Mouse (Mus musculus): ENCODE results near the gene Dpf1. TPM values are rescaled to one million over a fixed set of nuclear protein-coding genes. Genes with fewer than 3 reads are reported as not detected.

Dpf1 gene
- polyA plus RNA-seq, 1 experiment from 2014 or later, result 42.7 TPM

DNA sequence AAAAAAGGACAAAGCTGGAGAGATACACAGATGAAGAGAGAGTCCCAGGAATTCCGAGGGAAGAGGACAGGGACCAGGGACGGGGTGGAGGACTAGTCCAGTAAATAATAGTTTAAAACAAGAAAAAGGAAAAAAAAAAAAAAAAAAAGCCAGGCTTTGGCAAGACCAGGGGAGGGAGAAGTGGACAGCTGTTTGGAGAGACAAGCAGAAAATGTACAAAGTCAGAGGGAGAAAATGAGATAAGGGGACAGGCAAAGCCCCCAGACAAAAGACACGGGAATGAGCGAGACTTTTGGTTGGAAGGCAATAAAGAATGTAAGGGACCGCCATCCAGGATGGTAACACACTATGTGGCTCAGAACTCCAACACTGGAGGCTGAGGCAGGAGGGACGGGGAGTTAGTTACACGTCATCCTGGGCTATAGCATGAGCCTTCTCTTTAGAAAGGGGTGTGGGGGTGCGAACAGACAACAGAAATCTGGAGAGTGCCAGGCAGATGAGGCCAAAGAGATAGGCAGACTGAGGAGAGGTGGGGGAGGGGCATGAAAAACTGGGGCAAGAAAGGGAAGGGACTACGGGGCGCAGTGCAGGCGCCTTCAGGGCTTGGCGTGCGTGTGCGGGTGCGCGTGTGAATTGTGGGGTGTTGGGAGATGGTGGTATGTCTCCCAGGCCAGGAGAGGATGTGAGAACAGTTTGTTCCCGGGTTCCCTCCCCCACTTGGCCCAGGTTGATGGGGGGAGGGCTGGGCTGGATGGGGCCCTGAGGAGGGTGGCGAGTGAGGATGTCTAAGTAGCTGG lies 14.6 kb downstream of the Dpf1 start:
- Histone ChIP-seq H3K9me3 (no peaks in the 10 kb centered on the region), H3K27me3 (ENCODE audit: poor library complexity, severe bottlenecking) (no peaks in the 10 kb centered on the region), H3K4me1 (peaks cover 87% of the 10 kb centered on the region), H3K36me3 (replicated peaks) (peaks cover 50% of the 10 kb centered on the region), H3K4me3 (peak overlapping the region; percentile 45), H3K27ac (peak overlapping the region; percentile 95)
- peak; percentile 51 for DNase-seq (ENCODE audit: extremely low spot score, low spot score)
- 4% methylated on average over 18 of the region's 18 CpGs for WGBS

DNA sequence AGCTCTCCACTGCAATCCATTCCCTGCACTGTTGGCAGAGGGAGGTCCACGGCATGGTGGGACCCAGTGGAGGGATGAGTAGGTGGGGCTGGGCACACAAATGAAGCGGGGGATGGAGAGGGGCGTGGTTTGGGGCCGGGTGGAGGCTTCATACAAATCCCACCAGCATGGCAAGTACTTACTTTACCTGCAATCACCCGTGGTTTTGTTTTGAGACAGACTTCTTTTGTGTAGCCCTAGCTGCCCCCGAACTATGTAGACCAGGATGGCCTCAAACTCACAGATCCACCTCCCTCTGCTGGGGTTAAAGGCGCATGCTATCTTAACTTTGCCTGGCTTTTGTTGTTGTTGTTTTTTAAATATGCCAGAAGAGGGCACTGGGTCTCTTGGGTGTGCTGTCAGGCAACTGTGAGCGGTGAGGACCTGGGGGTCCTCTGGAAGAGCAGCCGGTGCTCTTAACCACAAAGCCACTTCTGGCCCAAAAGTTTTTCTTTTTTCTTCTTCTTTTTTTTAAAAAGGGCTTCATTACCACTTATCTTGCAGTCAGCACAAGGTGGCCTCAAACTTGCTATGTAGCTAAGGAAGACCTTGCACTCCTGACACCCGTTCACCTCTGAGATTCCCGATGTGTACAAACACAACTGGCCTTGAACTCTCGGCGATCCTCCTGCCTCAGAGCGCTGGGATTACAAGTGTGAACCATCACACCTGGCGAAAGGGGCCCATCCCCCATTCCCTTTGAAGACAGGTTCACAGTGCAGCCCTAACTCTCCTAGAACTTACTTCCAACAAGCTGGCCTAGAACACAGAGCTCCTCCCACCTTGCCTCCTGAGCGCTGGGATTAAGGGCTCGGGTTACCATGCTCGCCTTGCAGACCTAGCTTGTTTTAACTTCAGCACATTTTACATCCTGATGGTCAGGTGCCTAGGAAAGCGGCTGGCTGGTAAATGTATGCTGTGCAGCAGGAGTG lies 15.9 kb downstream of the Dpf1 start:
- 7% methylated on average over 19 of the region's 19 CpGs for WGBS

GRCm38 (mm10) chr7:29327087-29327486 lies 23.3 kb downstream of the Dpf1 start:
- no peak for DNase-seq (ENCODE audit: extremely low spot score, low spot score)
- no peaks in the 10 kb centered on the region for H3K9me3 ChIP-seq
- H3K27ac ChIP-seq, result no peak overlapping the region
- no peaks in the 10 kb centered on the region for H3K27me3 ChIP-seq (ENCODE audit: poor library complexity, severe bottlenecking)
- H3K4me3 ChIP-seq, result no peak overlapping the region
- H3K4me1 ChIP-seq, result peaks cover under 1% of the 10 kb centered on the region
- WGBS, result 94% methylated on average over 6 of the region's 6 CpGs
- peaks cover 83% of the 10 kb centered on the region for H3K36me3 ChIP-seq (replicated peaks)

More for the DNA sequence above, 15.9 kb downstream of the Dpf1 start:
- no peaks in the 10 kb centered on the region for H3K27me3 ChIP-seq (ENCODE audit: poor library complexity, severe bottlenecking)
- no peaks in the 10 kb centered on the region for H3K9me3 ChIP-seq
- DNase-seq (ENCODE audit: extremely low spot score, low spot score), result peak; percentile 49
- H3K27ac ChIP-seq, result peak overlapping the region; percentile 95
- H3K4me1 ChIP-seq, result peaks cover 74% of the 10 kb centered on the region
- H3K4me3 ChIP-seq, result peak overlapping the region; percentile 45
- H3K36me3 ChIP-seq (replicated peaks), result peaks cover 47% of the 10 kb centered on the region

- no peak overlapping the region for H3K27ac ChIP-seq
- DNase-seq (ENCODE audit: extremely low spot score, low spot score), result no peak
- H3K36me3 ChIP-seq (replicated peaks), result peaks cover 84% of the 10 kb centered on the region
- peaks cover 4% of the 10 kb centered on the region for H3K4me1 ChIP-seq
- no peak overlapping the region for H3K4me3 ChIP-seq
- H3K27me3 ChIP-seq (ENCODE audit: poor library complexity, severe bottlenecking), result no peaks in the 10 kb centered on the region
- WGBS, result 93% methylated on average over 16 of the region's 16 CpGs
- H3K9me3 ChIP-seq, result no peaks in the 10 kb centered on the region
Measured at GRCm38 (mm10) chr7:29328984-29329383, 25.2 kb downstream of the Dpf1 start.

GRCm38 (mm10) chr7:29334156-29334555 lies 30.4 kb downstream of the Dpf1 start:
- WGBS, result 69% methylated on average over 7 of the region's 7 CpGs
- Histone ChIP-seq H3K4me1 (peaks cover 14% of the 10 kb centered on the region), H3K36me3 (replicated peaks) (peaks cover 67% of the 10 kb centered on the region), H3K4me3 (no peak overlapping the region), H3K27me3 (ENCODE audit: poor library complexity, severe bottlenecking) (no peaks in the 10 kb centered on the region), H3K9me3 (no peaks in the 10 kb centered on the region), H3K27ac (0 out of 2 replicates have a peak overlapping the region, but pooled peaks have one; percentile 44)
- DNase-seq (ENCODE audit: extremely low spot score, low spot score), result no peak

DNA sequence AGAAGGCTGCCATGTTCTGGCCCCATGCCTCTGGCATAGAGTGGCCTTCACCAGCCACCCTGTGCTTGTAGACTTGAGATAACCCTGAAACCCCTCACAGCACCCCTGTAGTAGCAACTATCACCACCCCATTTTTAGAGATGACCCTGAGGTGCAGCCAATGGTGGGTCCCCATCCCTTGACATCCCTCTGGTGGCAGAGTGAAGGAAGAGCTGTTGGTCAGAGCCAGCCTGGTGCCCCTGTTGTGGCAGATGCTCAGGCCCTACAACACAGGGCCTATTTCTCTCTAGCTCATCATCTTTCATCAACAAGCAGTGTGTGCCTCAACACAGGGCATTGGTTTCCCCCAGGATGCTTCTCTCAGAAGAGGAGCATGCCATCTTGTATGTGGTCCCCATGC lies 31.5 kb downstream of the Dpf1 start:
- Histone ChIP-seq H3K36me3 (replicated peaks) (peaks cover 58% of the 10 kb centered on the region), H3K9me3 (no peaks in the 10 kb centered on the region), H3K4me3 (no peak overlapping the region), H3K27ac (0 out of 2 replicates have a peak overlapping the region, but pooled peaks have one; percentile 4), H3K4me1 (peaks cover 14% of the 10 kb centered on the region), H3K27me3 (ENCODE audit: poor library complexity, severe bottlenecking) (no peaks in the 10 kb centered on the region)
- no peak for DNase-seq (ENCODE audit: extremely low spot score, low spot score)

DNA sequence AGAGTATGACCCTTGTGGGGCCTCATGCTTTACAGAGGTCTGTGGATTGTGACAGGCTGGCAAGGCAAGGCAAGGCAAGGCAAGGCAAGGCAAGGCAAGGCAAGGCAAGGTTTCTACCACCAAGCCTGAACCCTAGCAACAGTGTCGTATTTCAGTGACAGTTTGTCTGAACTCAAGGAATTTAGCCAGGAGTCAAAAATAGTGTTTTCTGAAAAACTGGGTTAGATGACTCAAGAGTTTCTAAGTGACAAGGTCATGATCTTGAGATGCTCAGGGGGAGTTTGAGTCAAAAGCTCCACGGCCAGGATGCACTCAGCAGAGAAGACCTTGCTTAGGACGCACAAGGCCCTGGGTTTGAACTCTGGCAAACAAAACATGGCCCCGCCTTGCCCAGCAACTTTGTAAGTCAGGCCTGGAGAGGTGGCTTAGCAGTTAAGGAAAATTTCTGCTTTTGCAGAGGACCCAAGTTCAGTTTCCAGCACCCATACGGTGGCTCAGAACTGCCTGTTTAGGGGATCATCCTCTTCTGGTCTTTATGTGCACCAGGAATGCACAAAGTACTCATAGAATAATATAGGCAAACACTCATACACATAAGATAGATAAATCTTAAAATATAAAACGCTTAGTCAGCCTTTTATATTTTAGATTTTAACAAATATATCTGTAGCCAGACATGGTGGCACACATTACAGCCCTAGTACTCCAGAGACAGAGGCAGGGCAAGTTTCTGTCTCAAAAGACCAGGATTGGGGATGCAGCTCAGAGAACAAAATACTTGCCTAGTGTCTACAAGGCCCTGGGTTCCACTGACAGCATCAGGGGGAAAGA lies 32.3 kb downstream of the Dpf1 start:
- WGBS, result 82% methylated on average over 6 of the region's 6 CpGs
- Histone ChIP-seq H3K27me3 (ENCODE audit: poor library complexity, severe bottlenecking) (no peaks in the 10 kb centered on the region), H3K4me3 (no peak overlapping the region), H3K36me3 (replicated peaks) (peaks cover 56% of the 10 kb centered on the region), H3K4me1 (peaks cover 17% of the 10 kb centered on the region), H3K27ac (0 out of 2 replicates have a peak overlapping the region, but pooled peaks have one; percentile 4), H3K9me3 (no peaks in the 10 kb centered on the region)
- DNase-seq (ENCODE audit: extremely low spot score, low spot score), result no peak

GRCm38 (mm10) chr7:29336795-29337319 lies 33.1 kb downstream of the Dpf1 start:
- WGBS, result 74% methylated on average over 9 of the region's 9 CpGs

DNA sequence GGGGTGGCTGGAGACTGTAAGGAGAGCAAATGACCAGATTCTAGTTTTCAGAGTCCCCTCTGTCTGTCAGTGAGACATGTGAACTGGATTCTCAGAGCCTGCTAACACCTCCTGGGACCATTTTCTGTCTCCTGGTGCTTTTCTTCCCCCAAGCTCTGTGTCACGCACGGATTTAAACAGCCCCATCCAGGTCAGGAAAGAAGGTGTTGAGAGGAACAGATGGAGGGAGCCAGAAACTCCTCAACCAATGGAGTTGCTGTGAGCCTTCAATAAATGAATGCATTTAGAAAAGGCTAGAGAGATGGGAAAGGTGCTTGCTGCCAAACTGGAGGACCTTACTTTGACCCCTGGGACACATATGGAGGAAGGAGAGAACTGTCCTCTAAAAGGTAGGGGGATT lies 34.0 kb downstream of the Dpf1 start:
- no peaks in the 10 kb centered on the region for H3K9me3 ChIP-seq
- H3K27ac ChIP-seq, result no peak overlapping the region
- H3K4me1 ChIP-seq, result peaks cover 27% of the 10 kb centered on the region
- no peak for DNase-seq (ENCODE audit: extremely low spot score, low spot score)
- H3K27me3 ChIP-seq (ENCODE audit: poor library complexity, severe bottlenecking), result no peaks in the 10 kb centered on the region
- peaks cover 40% of the 10 kb centered on the region for H3K36me3 ChIP-seq (replicated peaks)
- no peak overlapping the region for H3K4me3 ChIP-seq
- WGBS, result 94% methylated on average over 2 of the region's 2 CpGs

More at GRCm38 (mm10) chr7:29336795-29337319, 33.1 kb downstream of the Dpf1 start:
- Histone ChIP-seq H3K4me1 (peaks cover 18% of the 10 kb centered on the region), H3K27ac (no peak overlapping the region), H3K27me3 (ENCODE audit: poor library complexity, severe bottlenecking) (no peaks in the 10 kb centered on the region), H3K9me3 (no peaks in the 10 kb centered on the region), H3K36me3 (replicated peaks) (peaks cover 48% of the 10 kb centered on the region), H3K4me3 (no peak overlapping the region)
- DNase-seq (ENCODE audit: extremely low spot score, low spot score), result no peak

DNA sequence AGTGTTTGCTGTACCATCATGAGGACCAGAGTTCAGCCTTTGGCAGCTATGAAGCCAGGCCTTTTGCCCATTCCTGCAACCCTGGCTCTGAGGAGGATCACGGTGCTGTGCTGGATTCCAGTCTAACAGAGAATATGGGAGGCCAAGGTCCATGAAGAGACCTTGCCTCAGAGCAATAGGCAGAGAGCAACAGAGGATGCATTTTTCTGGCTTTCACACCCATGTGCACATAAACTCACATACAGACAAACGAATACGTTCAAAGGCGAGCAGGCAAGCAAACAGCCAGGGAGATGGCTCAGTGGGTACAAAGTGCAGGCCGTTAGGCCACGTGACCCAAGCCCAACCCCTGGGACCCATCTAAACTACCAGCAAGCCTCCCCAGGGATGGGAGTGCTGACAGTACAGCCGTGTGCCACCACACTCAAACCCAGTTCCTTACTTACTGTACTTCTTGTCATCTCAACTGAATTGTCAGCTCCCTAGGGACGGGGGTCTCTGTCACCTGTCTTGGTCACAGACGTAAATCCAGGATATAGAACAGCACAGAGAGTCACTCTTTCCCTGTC lies 34.7 kb downstream of the Dpf1 start:
- Histone ChIP-seq H3K4me3 (no peak overlapping the region), H3K4me1 (peaks cover 27% of the 10 kb centered on the region), H3K27me3 (ENCODE audit: poor library complexity, severe bottlenecking) (no peaks in the 10 kb centered on the region), H3K36me3 (replicated peaks) (peaks cover 34% of the 10 kb centered on the region), H3K9me3 (no peaks in the 10 kb centered on the region), H3K27ac (no peak overlapping the region)
- DNase-seq (ENCODE audit: extremely low spot score, low spot score), result no peak
- 89% methylated on average over 9 of the region's 9 CpGs for WGBS

- H3K4me1 ChIP-seq, result peaks cover 22% of the 10 kb centered on the region
- H3K9me3 ChIP-seq, result no peaks in the 10 kb centered on the region
- DNase-seq (ENCODE audit: extremely low spot score, low spot score), result no peak
- H3K36me3 ChIP-seq (replicated peaks), result peaks cover 37% of the 10 kb centered on the region
- no peak overlapping the region for H3K4me3 ChIP-seq
- WGBS, result 86% methylated on average over 14 of the region's 14 CpGs
- H3K27ac ChIP-seq, result no peak overlapping the region
- no peaks in the 10 kb centered on the region for H3K27me3 ChIP-seq (ENCODE audit: poor library complexity, severe bottlenecking)
Measured at GRCm38 (mm10) chr7:29338984-29339679, 35.4 kb downstream of the Dpf1 start.

Data from forebrain, embryonic 10.5 days (tissue).